Mouse (Mus musculus): ENCODE data around the gene Lrrc49. TPM values are rescaled to one million over a fixed set of nuclear protein-coding genes. Genes with fewer than 3 reads are reported as not detected.

The Lrrc49 gene
- polyA plus RNA-seq (2015; fragmentation: Illumina TruSeq; extraction: RNeasy Lipid Tissue Mini Kit (QIAGEN cat#74804); ENCODE audit: insufficient read depth, low replicate concordance) = 3.0 TPM

GRCm38 (mm10) chr9:60687891-60688324 is at the start of gene Lrrc49:
Lrrc49 (minus strand) TSS chr9:60688158.

GRCm38 (mm10) chr9:60712771-60713541 is 25.0 kb upstream of the Lrrc49 start, which contains the start of gene Larp6:
Larp6 (plus strand) TSS chr9:60712989.

DNA sequence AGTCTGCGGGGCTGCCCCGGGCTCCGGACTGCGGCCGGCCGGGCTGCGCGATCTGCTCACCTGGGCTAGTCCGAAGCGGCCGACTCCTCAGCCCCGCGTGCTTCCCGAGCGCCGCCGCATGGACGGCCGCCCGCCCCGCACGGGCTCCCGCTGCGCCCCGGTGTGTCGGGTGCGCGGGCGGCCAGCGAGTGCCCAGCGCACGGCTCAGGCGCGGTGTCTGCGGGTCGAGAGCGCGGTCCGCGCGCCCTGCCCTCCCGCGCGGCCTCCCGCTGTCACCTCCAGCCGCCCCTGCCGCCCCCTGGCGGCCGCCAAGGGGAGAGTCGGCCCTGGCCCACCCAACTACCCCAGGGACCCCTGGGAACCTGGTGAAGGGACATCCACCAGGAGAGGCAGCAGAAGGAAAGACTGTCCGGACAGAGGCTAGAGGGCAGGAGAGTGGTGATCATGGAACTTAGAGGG is 166.1 kb downstream of the Lrrc49 start, which contains the start of gene Thsd4:
Thsd4 (minus strand) TSS at position 241 of the 459 bp plus-strand sequence.

Other genes with a start within 250 kb of the Lrrc49 start
- 0.69 TPM for gene Thsd4, start 166.1 kb downstream of the Lrrc49 start, polyA plus RNA-seq (2015; fragmentation: Illumina TruSeq; extraction: RNeasy Lipid Tissue Mini Kit (QIAGEN cat#74804); ENCODE audit: insufficient read depth, low replicate concordance)
- 1.3 TPM for gene Larp6, start 24.8 kb upstream of the Lrrc49 start, polyA plus RNA-seq (2015; fragmentation: Illumina TruSeq; extraction: RNeasy Lipid Tissue Mini Kit (QIAGEN cat#74804); ENCODE audit: insufficient read depth, low replicate concordance)
- 2.7 TPM for gene Uaca, start 106.4 kb upstream of the Lrrc49 start, polyA plus RNA-seq (2015; fragmentation: Illumina TruSeq; extraction: RNeasy Lipid Tissue Mini Kit (QIAGEN cat#74804); ENCODE audit: insufficient read depth, low replicate concordance)

Data from spleen, adult 10 weeks (tissue).